In genomic region chr15:100410918-100411672, GRCm38 (mm10) we compare ENCODE assay signal across 9 mouse cellular contexts. TPM values are rescaled to one million over a fixed set of nuclear protein-coding genes. Genes with fewer than 3 reads are reported as not detected.
DNase-seq lines count a peak whose midpoint lies in the region; ATAC-seq and TF ChIP-seq lines count a peak whose summit lies in the region.
"Had no signal": no experiment of that assay in that cellular context is flagged by ENCODE, and none has a peak within 500 bp of the region (broad histone marks: within the 10 kb centered on the region; RNA-seq: fewer than 3 reads in every experiment).

No protein-coding gene starts in this region.

- no peaks in the 10 kb centered on the region for H3K27me3 ChIP-seq in intestine, embryonic 16.5 days (replicated peaks; ENCODE audit: control insufficient read depth, insufficient read depth, low read length)
- H3K27me3 ChIP-seq in lung, embryonic 16.5 days (ENCODE audit: control insufficient read depth, insufficient read depth, low read depth, low read length): no peaks in the 10 kb centered on the region
- H3K27me3 ChIP-seq in forebrain, embryonic 12.5 days: no peaks in the 10 kb centered on the region
- H3K27me3 ChIP-seq in forebrain, postnatal 0 days (ENCODE audit: insufficient read depth, low read length): no peaks in the 10 kb centered on the region

- WGBS in intestine, embryonic 16.5 days: 46% methylated on average over 14 of the region's 14 CpGs
- 53% methylated on average over 14 of the region's 14 CpGs for WGBS in lung, embryonic 16.5 days
- whole genome bisulfite sequencing in forebrain, embryonic 12.5 days: 70% methylated on average over 14 of the region's 14 CpGs
- WGBS in forebrain, postnatal 0 days: 66% methylated on average over 14 of the region's 14 CpGs

- no peaks in the 10 kb centered on the region for H3K9me3 ChIP-seq in intestine, embryonic 16.5 days (ENCODE audit: control insufficient read depth, low read length)
- H3K9me3 ChIP-seq in lung, embryonic 16.5 days (ENCODE audit: control insufficient read depth, low read length): no peaks in the 10 kb centered on the region
- H3K9me3 ChIP-seq in forebrain, embryonic 12.5 days: no peaks in the 10 kb centered on the region
- no peaks in the 10 kb centered on the region for H3K9me3 ChIP-seq in forebrain, postnatal 0 days (ENCODE audit: low read length)

- peaks cover 16% of the 10 kb centered on the region; the same call in 1 of the 2 replicates for H3K36me3 ChIP-seq in intestine, embryonic 16.5 days (ENCODE audit: control insufficient read depth, insufficient read depth, low read length)
- H3K36me3 ChIP-seq in lung, embryonic 16.5 days (ENCODE audit: control insufficient read depth, insufficient read depth, low read length): peaks cover 8% of the 10 kb centered on the region
- H3K36me3 ChIP-seq in forebrain, embryonic 12.5 days (replicated peaks): peaks cover 39% of the 10 kb centered on the region
- peaks cover 38% of the 10 kb centered on the region for H3K36me3 ChIP-seq in forebrain, postnatal 0 days (ENCODE audit: insufficient read depth)

- H3K4me1 ChIP-seq in intestine, embryonic 16.5 days (ENCODE audit: control insufficient read depth, insufficient read depth, low read length): peaks cover 10% of the 10 kb centered on the region
- no peaks in the 10 kb centered on the region for H3K4me1 ChIP-seq in lung, embryonic 16.5 days (replicated peaks; ENCODE audit: control insufficient read depth, insufficient read depth, low read length)
- H3K4me1 ChIP-seq in forebrain, embryonic 12.5 days: 0 out of 2 replicates have a peak, but pooled peaks cover 4% of the 10 kb centered on the region
- no peaks in the 10 kb centered on the region for H3K4me1 ChIP-seq in forebrain, postnatal 0 days (ENCODE audit: insufficient read depth)

- no peak overlapping the region for H3K4me2 ChIP-seq in intestine, embryonic 16.5 days (ENCODE audit: low read depth, low read length)
- H3K4me2 ChIP-seq in lung, embryonic 16.5 days (ENCODE audit: low read depth, low read length): no peak overlapping the region
- no peak overlapping the region for H3K4me2 ChIP-seq in forebrain, embryonic 12.5 days
- H3K4me2 ChIP-seq in forebrain, postnatal 0 days (ENCODE audit: low read depth): no peak overlapping the region

- H3K9ac ChIP-seq in intestine, embryonic 16.5 days (ENCODE audit: low read depth, low read length): no peak overlapping the region
- H3K9ac ChIP-seq in lung, embryonic 16.5 days (ENCODE audit: low read length): no peak overlapping the region
- H3K9ac ChIP-seq in forebrain, embryonic 12.5 days: no peak overlapping the region
- H3K9ac ChIP-seq in forebrain, postnatal 0 days: no peak overlapping the region

- no peak overlapping the region for H3K4me3 ChIP-seq in intestine, embryonic 16.5 days (ENCODE audit: low read length)
- H3K4me3 ChIP-seq in lung, embryonic 16.5 days (ENCODE audit: low read length): no peak overlapping the region
- no peak overlapping the region for H3K4me3 ChIP-seq in forebrain, embryonic 12.5 days (replicated peaks)
- no peak overlapping the region for H3K4me3 ChIP-seq in forebrain, postnatal 0 days (ENCODE audit: low read depth, low read length)

- ATAC-seq in intestine, embryonic 16.5 days: peak; percentile 47; the same call in 1 of the 2 replicates
- ATAC-seq in lung, embryonic 16.5 days (ENCODE audit: low read depth): 0 out of 2 replicates have a peak, but pooled peaks have one; percentile 26
- ATAC-seq in forebrain, embryonic 12.5 days (ENCODE audit: low FRiP score): no peak
- no peak for ATAC-seq in forebrain, postnatal 0 days

- no peak for TF ChIP-seq CTCF in forebrain, postnatal 0 days (IDR thresholded peaks at IDR 0.05; ENCODE audit: low read depth)

- peak overlapping the region; percentile 63; the same call in 1 of the 2 replicates for H3K27ac ChIP-seq in intestine, embryonic 16.5 days (ENCODE audit: low read length)
- H3K27ac ChIP-seq in lung, embryonic 16.5 days (ENCODE audit: low read length): no peak overlapping the region
- no peak overlapping the region for H3K27ac ChIP-seq in forebrain, embryonic 12.5 days
- no peak overlapping the region for H3K27ac ChIP-seq in forebrain, postnatal 0 days (ENCODE audit: low read depth, low read length)

- DNase-seq in urinary bladder, postnatal 25 days (ENCODE audit: low spot score): peak; percentile 49
- DNase-seq in urinary bladder, postnatal 10 days (ENCODE audit: low spot score): no peak
- DNase-seq in thymus, postnatal 25 days: no peak
- no peak for DNase-seq in forebrain, postnatal 0 days
- DNase-seq in left cerebral cortex, adult 11 months (ENCODE audit: low spot score): no peak

RNA-seq across cellular contexts. Expression of gene Gm5475, which starts 10.9 kb away (rescaled TPM):
- 0.11 and 0.18 TPM in 2 replicates for polyA plus RNA-seq in intestine, embryonic 16.5 days (2015; fragmentation: Nextera tagmentation; extraction: Ambion mirVana)
- polyA plus RNA-seq in lung, embryonic 16.5 days (2015; fragmentation: Nextera tagmentation; extraction: Ambion mirVana): 0.06 and 0.19 TPM in 2 replicates
- polyA plus RNA-seq in forebrain, embryonic 12.5 days (2016; fragmentation: Nextera tagmentation; extraction: Ambion mirVana): 0.08 and 0.17 TPM in 2 replicates
- 0.08 TPM in 1 of 2 replicates, not detected in the other for total RNA-seq in forebrain, postnatal 0 days (2014; rRNA removed)
- polyA plus RNA-seq in forebrain, postnatal 0 days (2015; fragmentation: Nextera tagmentation; extraction: Ambion mirVana): 0.09 and 0.10 TPM in 2 replicates

RNA-seq across cellular contexts. Expression of gene Slc11a2, which starts 13.8 kb away (rescaled TPM):
- 40.7 and 47.2 TPM in 2 replicates for polyA plus RNA-seq in intestine, embryonic 16.5 days (2015; fragmentation: Nextera tagmentation; extraction: Ambion mirVana)
- 22.3 and 23.6 TPM in 2 replicates for polyA plus RNA-seq in lung, embryonic 16.5 days (2015; fragmentation: Nextera tagmentation; extraction: Ambion mirVana)
- polyA plus RNA-seq in forebrain, embryonic 12.5 days (2016; fragmentation: Nextera tagmentation; extraction: Ambion mirVana): 25.6 and 26.0 TPM in 2 replicates
- total RNA-seq in forebrain, postnatal 0 days (2014; rRNA removed): 23.2 and 36.8 TPM in 2 replicates
- polyA plus RNA-seq in forebrain, postnatal 0 days (2015; fragmentation: Nextera tagmentation; extraction: Ambion mirVana): 17.2 and 17.6 TPM in 2 replicates

RNA-seq across cellular contexts. Expression of gene Higd1c, which starts 46.8 kb away (rescaled TPM):
- polyA plus RNA-seq in intestine, embryonic 16.5 days (2015; fragmentation: Nextera tagmentation; extraction: Ambion mirVana): not detected in 2 replicates
- polyA plus RNA-seq in lung, embryonic 16.5 days (2015; fragmentation: Nextera tagmentation; extraction: Ambion mirVana): not detected in 2 replicates
- not detected in 2 replicates for polyA plus RNA-seq in forebrain, embryonic 12.5 days (2016; fragmentation: Nextera tagmentation; extraction: Ambion mirVana)
- total RNA-seq in forebrain, postnatal 0 days (2014; rRNA removed): not detected in 2 replicates
- polyA plus RNA-seq in forebrain, postnatal 0 days (2015; fragmentation: Nextera tagmentation; extraction: Ambion mirVana): not detected in 2 replicates
- polyA plus RNA-seq: brain, embryonic 14.5 days had no signal

RNA-seq across cellular contexts. Expression of gene Letmd1, which starts 57.7 kb away (rescaled TPM):
- polyA plus RNA-seq in intestine, embryonic 16.5 days (2015; fragmentation: Nextera tagmentation; extraction: Ambion mirVana): 31.3 and 33.7 TPM in 2 replicates
- polyA plus RNA-seq in lung, embryonic 16.5 days (2015; fragmentation: Nextera tagmentation; extraction: Ambion mirVana): 23.9 and 26.1 TPM in 2 replicates
- 41.9 and 47.7 TPM in 2 replicates for polyA plus RNA-seq in forebrain, embryonic 12.5 days (2016; fragmentation: Nextera tagmentation; extraction: Ambion mirVana)
- total RNA-seq in forebrain, postnatal 0 days (2014; rRNA removed): 70.5 and 87.8 TPM in 2 replicates
- polyA plus RNA-seq in forebrain, postnatal 0 days (2015; fragmentation: Nextera tagmentation; extraction: Ambion mirVana): 45.3 and 52.5 TPM in 2 replicates

RNA-seq across cellular contexts. Expression of gene Mettl7a2, which starts 58.1 kb away (rescaled TPM):
- not detected in 2 replicates for polyA plus RNA-seq in intestine, embryonic 16.5 days (2015; fragmentation: Nextera tagmentation; extraction: Ambion mirVana)
- polyA plus RNA-seq in lung, embryonic 16.5 days (2015; fragmentation: Nextera tagmentation; extraction: Ambion mirVana): not detected in 2 replicates
- polyA plus RNA-seq in forebrain, embryonic 12.5 days (2016; fragmentation: Nextera tagmentation; extraction: Ambion mirVana): not detected in 2 replicates
- total RNA-seq in forebrain, postnatal 0 days (2014; rRNA removed): not detected in 2 replicates
- polyA plus RNA-seq in forebrain, postnatal 0 days (2015; fragmentation: Nextera tagmentation; extraction: Ambion mirVana): not detected in 2 replicates
- polyA plus RNA-seq: brain, embryonic 14.5 days had no signal

Comparison
In these comparisons a context has a peak if more than half of its experiments do, and no peak if none do; other contexts are left out.
1. ATAC-seq: peak in intestine, embryonic 16.5 days (single experiment) and lung, embryonic 16.5 days (single experiment); none in forebrain, embryonic 12.5 days (single experiment) and forebrain, postnatal 0 days (single experiment).